Mouse (Mus musculus): ENCODE measurements around the gene Sf3a3.

GRCm38 (mm10) chr4:124759305-124759811 is 44.8 kb downstream of the Sf3a3 start:
- TF ChIP-seq CTCF (IDR thresholded peaks at IDR 0.05; ENCODE audit: low read depth) (no peak), EP300 (IDR thresholded peaks at IDR 0.05; ENCODE audit: low read depth) (no peak)
